Mouse (Mus musculus): Measurements from ENCODE around the gene Olfr633.

DNA sequence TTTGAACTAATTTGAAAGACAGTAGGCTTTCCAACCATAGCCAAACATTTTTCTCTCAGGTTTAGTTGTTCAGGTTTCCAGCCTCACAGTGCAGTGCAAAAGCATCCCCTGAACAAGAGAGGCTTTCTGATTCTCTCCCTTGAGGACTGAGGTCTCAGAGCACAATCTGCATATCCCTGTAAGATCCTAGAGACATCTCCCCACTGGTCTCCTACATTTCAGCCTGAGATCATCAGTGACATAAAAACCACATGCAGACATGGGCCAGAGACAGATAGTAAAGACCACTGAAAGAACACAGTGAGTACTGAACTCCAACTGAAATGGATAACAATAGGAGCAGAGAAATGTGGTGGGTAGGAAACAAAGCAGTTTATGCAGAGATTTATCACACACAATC is 54.2 kb downstream of the Olfr633 start, which contains the start of gene Olfr638:
- TF ChIP-seq CTCF (IDR thresholded peaks at IDR 0.05; ENCODE audit: low read depth) (no peak), EP300 (optimal IDR thresholded peaks at IDR 0.05) (no peak)

Data from stomach, postnatal 0 days (tissue).